Mouse (Mus musculus): ENCODE results near the gene Scn1a. TPM values are rescaled to one million over a fixed set of nuclear protein-coding genes. Genes with fewer than 3 reads are reported as not detected.

The Scn1a gene
- not detected for total RNA-seq (2023)

DNA sequence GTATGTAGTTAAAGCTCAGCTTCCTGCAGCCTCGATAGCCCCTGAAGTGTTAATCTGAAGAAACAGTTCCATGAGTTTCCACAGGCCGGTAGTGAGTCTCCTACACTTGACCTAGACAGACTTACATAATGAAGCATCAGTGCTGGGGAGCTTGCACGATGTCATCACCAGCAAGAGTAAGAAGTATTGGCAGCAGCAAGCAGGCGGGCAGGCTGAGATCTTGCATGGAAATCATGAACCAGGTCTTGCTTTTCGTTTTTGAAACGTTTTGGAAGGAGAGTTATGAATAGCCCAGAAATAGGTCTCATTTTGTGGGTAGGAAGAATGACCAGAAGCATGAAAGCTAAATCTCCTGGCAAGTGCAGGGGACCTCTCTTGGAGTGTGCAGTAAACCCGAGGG is at the start of gene Scn1a:
Gene Scn1a (minus strand): TSS at position 130 of the 400 bp plus-strand sequence.

DNA sequence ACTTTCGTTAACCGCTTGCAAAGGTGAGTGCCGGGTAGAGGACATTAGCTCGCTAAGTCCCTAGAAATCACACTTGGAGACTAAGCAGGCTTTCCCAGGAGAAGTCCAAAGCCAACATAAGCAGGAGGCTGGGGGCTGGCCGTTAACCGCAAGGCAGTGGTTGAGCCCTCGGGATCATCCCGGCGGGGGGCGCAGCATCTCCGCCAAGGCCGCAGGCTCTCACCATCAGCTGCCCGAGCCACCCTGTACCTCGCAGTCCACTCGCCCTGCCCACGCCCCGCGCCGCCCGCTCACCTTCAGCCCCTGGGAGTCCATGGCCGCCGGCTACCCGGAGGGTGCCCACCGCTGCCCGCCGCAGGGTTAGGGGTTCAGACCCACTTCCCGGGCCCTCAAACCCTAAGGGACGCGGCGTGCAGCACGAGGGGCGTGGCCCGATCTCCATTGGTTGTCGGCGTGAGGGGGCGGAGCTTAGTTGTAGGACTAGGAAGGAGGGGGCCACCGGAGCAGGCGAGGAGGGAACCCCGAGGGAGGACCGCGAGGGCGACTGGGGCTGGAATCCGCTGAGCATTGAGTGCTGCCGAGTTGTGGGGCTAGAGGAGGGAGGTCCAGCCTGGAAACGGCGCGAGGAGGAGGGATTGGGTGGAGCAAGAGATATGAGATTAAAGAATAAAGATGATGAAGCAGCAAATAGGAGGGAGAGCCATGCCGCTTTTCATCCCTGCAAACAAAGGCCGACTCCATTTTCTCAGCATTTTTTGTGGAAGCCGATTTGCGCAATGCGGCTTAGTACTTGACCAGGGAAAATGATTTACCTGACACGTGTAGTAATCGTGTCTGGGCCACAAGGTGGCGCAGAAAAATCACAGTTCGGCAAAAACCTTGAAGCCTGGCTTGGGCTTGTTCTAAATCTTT is 184.2 kb downstream of the Scn1a start, which contains the start of gene Ttc21b:
Gene Ttc21b (minus strand): TSS at position 398 of the 912 bp plus-strand sequence.

Other genes with a start within 250 kb of the Scn1a start
- 4.5 TPM for gene Ttc21b, start 184.2 kb downstream of the Scn1a start, total RNA-seq (2023)
- gene Scn9a, start 194.1 kb upstream of the Scn1a start, total RNA-seq (2023): not detected

Data from CD4-positive naive resting alpha-beta T cell, adult 57 days (primary cell).